Mouse (Mus musculus) G1E (cell line): ENCODE measurements around the gene E130116L18Rik. TPM values are rescaled to one million over a fixed set of nuclear protein-coding genes. Genes with fewer than 3 reads are reported as not detected.
"Not testable (repeated sequence)": the region's sequence is repeated elsewhere in the genome, so short reads cannot be mapped to it uniquely, and the experiment has no call there.

Experiments used
- ATAC-seq: 2 replicates; pipeline ENCODE4 v1.8.0; 2016; ENCODE audit warnings: mild to moderate bottlenecking; ENCODE audit not compliant: insufficient number of reproducible peaks, poor library complexity, low FRiP score, severe bottlenecking; ENCODE audit errors: extremely low read depth
- DNase-seq: peaks from one replicate; pipeline ENCODE4 v3.0.0; 2012; ENCODE audit warnings: low spot score
- H3K27me3 ChIP-seq: 2 replicates; pipeline ENCODE4 v1.6.1; 2012; ENCODE audit warnings: mild to moderate bottlenecking, low read length, inconsistent platforms; ENCODE audit not compliant: insufficient read depth
- H3K36me3 ChIP-seq: replicated peaks from 2 replicates; pipeline ENCODE3; 2012; ENCODE audit warnings: mild to moderate bottlenecking, inconsistent platforms
- H3K4me1 ChIP-seq: 2 replicates; pipeline ENCODE4 v1.6.1; 2012; ENCODE audit warnings: low read depth, low read length, inconsistent platforms, mixed read lengths; ENCODE audit not compliant: insufficient read depth
- H3K4me3 ChIP-seq: 2 replicates; pipeline ENCODE4 v1.5.1; 2012; ENCODE audit warnings: low read depth, mild to moderate bottlenecking, inconsistent platforms, low read length, moderate library complexity, mixed read lengths
- H3K9me3 ChIP-seq: replicated peaks from 2 replicates; pipeline ENCODE4 v1.6.1; 2012; ENCODE audit warnings: inconsistent platforms
- CTCF ChIP-seq: IDR thresholded peaks from 2 replicates; pipeline ENCODE4 v1.5.1; 2012; ENCODE audit warnings: low read depth, low read length, inconsistent platforms, mixed read lengths
- GATA1 ChIP-seq: IDR thresholded peaks from 2 replicates; pipeline ENCODE4 v1.6.1; 2012; ENCODE audit warnings: borderline replicate concordance, low read length, inconsistent platforms, mixed read lengths
- GATA2 ChIP-seq: IDR thresholded peaks from 2 replicates; pipeline ENCODE4 v1.6.1; 2012; ENCODE audit warnings: low read depth, low read length, inconsistent platforms, borderline replicate concordance
- POLR2AphosphoS5 ChIP-seq: IDR thresholded peaks from 2 replicates; pipeline ENCODE4 v1.6.1; 2012; ENCODE audit warnings: low read depth, low read length, inconsistent platforms; ENCODE audit not compliant: insufficient replicate concordance
- TAL1 ChIP-seq: conservative IDR thresholded peaks from 2 replicates; pipeline ENCODE4 v1.6.1; 2012; ENCODE audit warnings: low read depth, low read length, inconsistent platforms, mixed read lengths
- polyA plus RNA-seq: library from polyadenylated mRNA; stranded (reverse); fragments of >175 nt; gene quantifications from 2 replicates; pipeline ENCODE4 v1.2.3, GENCODE M21; 2012
- total RNA-seq, 2 experiments: library from RNA; stranded (forward) in 1 of 2; stranded (reverse) in 1 of 2; fragments of 200-1000 nt in 1 of 2; fragments of >200 nt in 1 of 2; fragmentation: Nextera tagmentation in 1 of 2; gene quantifications; 2 replicates each; pipeline ENCODE4 v1.2.3; 2014 to 2017

Gene E130116L18Rik
- total and polyA plus RNA-seq, 3 experiments: not detected

- TF ChIP-seq TAL1 (no peak), GATA1 (no peak), POLR2AphosphoS5 (no peak), GATA2 (no peak), CTCF (no peak)
- Histone ChIP-seq H3K4me1 (no peaks in the 10 kb centered on the region), H3K9me3 (no peaks in the 10 kb centered on the region), H3K4me3 (no peak overlapping the region), H3K36me3 (no peaks in the 10 kb centered on the region), H3K27me3 (peaks cover 27% of the 10 kb centered on the region)
- DNase-seq (no peak), ATAC-seq (no peak)
Measured at GRCm38 (mm10) chr5:25252825-25253544, 30.0 kb upstream of the E130116L18Rik start.

- TF ChIP-seq CTCF (no peak), POLR2AphosphoS5 (no peak), GATA2 (no peak), TAL1 (no peak), GATA1 (no peak)
- ATAC-seq: no peak
- no peak overlapping the region for H3K4me3 ChIP-seq
Measured at GRCm38 (mm10) chr5:25252423-25252822, 29.5 kb upstream of the E130116L18Rik start.

GRCm38 (mm10) chr5:25247036-25247435 lies 24.1 kb upstream of the E130116L18Rik start:
- ATAC-seq: no peak
- H3K4me1 ChIP-seq: no peaks in the 10 kb centered on the region
- H3K27me3 ChIP-seq: peaks cover 14% of the 10 kb centered on the region
- DNase-seq: no peak
- no peak overlapping the region for H3K4me3 ChIP-seq
- H3K9me3 ChIP-seq: no peaks in the 10 kb centered on the region
- no peak for TF ChIP-seq POLR2AphosphoS5
- TF ChIP-seq GATA1: no peak
- TF ChIP-seq TAL1: no peak
- TF ChIP-seq CTCF: no peak
- no peak for TF ChIP-seq GATA2
- no peaks in the 10 kb centered on the region for H3K36me3 ChIP-seq

More at GRCm38 (mm10) chr5:25252423-25252822, 29.5 kb upstream of the E130116L18Rik start:
- DNase-seq: no peak
- Histone ChIP-seq H3K27me3 (peaks cover 23% of the 10 kb centered on the region), H3K4me1 (no peaks in the 10 kb centered on the region), H3K9me3 (no peaks in the 10 kb centered on the region), H3K36me3 (no peaks in the 10 kb centered on the region)

- TF ChIP-seq CTCF: no peak
- no peak for TF ChIP-seq GATA1
- TF ChIP-seq TAL1: no peak
- TF ChIP-seq POLR2AphosphoS5: no peak
- TF ChIP-seq GATA2: no peak
- DNase-seq (no peak), ATAC-seq (no peak)
- H3K9me3 ChIP-seq: no peaks in the 10 kb centered on the region
- H3K4me1 ChIP-seq: no peaks in the 10 kb centered on the region
- no peaks in the 10 kb centered on the region for H3K36me3 ChIP-seq
- no peak overlapping the region for H3K4me3 ChIP-seq
- peaks cover 14% of the 10 kb centered on the region for H3K27me3 ChIP-seq
Measured at GRCm38 (mm10) chr5:25246473-25246865, 23.5 kb upstream of the E130116L18Rik start.

GRCm38 (mm10) chr5:25245806-25246472 lies 23.0 kb upstream of the E130116L18Rik start:
- Histone ChIP-seq H3K36me3 (no peaks in the 10 kb centered on the region), H3K4me3 (no peak overlapping the region), H3K27me3 (peaks cover 11% of the 10 kb centered on the region), H3K4me1 (no peaks in the 10 kb centered on the region), H3K9me3 (no peaks in the 10 kb centered on the region)
- no peak for ATAC-seq
- no peak for DNase-seq
- TF ChIP-seq GATA1 (no peak), GATA2 (no peak), POLR2AphosphoS5 (no peak), CTCF (no peak), TAL1 (no peak)

- DNase-seq (no peak), ATAC-seq (no peak)
- Histone ChIP-seq H3K36me3 (no peaks in the 10 kb centered on the region), H3K4me3 (no peak overlapping the region), H3K27me3 (0 out of 2 replicates have a peak, but pooled peaks cover 3% of the 10 kb centered on the region), H3K4me1 (no peaks in the 10 kb centered on the region), H3K9me3 (no peaks in the 10 kb centered on the region)
- no peak for TF ChIP-seq GATA1
- TF ChIP-seq POLR2AphosphoS5: no peak
- no peak for TF ChIP-seq CTCF
- TF ChIP-seq TAL1: no peak
- no peak for TF ChIP-seq GATA2
Measured at GRCm38 (mm10) chr5:25243101-25243500, 20.1 kb upstream of the E130116L18Rik start.

- H3K4me1 ChIP-seq: not testable (repeated sequence)
Measured at GRCm38 (mm10) chr5:25224377-25224776, 1.4 kb upstream of the E130116L18Rik start.

More at GRCm38 (mm10) chr5:25224377-25224776, 1.4 kb upstream of the E130116L18Rik start:
- H3K4me3 ChIP-seq, DNase-seq, H3K9me3 ChIP-seq, H3K27me3 ChIP-seq, ATAC-seq, H3K36me3 ChIP-seq: not testable (repeated sequence)
